Mouse (Mus musculus) liver, embryonic 14.5 days (tissue): ENCODE data around the gene Olfr1350. TPM values are rescaled to one million over a fixed set of nuclear protein-coding genes. Genes with fewer than 3 reads are reported as not detected.
"Not testable (repeated sequence)": the region's sequence is repeated elsewhere in the genome, so short reads cannot be mapped to it uniquely, and the experiment has no call there.

Source experiments
- ATAC-seq: fragments of 200-750 bp; cut with Nextera tagmentation; 2 replicates; pipeline ENCODE4 v1.8.0; 2017; ENCODE audit warnings: moderate number of reproducible peaks, mild to moderate bottlenecking, moderate library complexity; ENCODE audit not compliant: insufficient read depth
- DNase-seq, 3 experiments: peaks; one replicate each; pipeline ENCODE4 v3.0.0-alpha.2; 2012 to 2013; ENCODE audit warnings: low read depth in 3 of 3, low spot score in 3 of 3
- H3K27ac ChIP-seq: fragments of 300-500 bp; sonication (generic); 2 replicates; pipeline ENCODE4 v1.5.1; 2014; ENCODE audit warnings: moderate library complexity, mild to moderate bottlenecking, control low read depth, inconsistent platforms
- H3K27me3 ChIP-seq: fragments of 300-500 bp; sonication (generic); 2 replicates; pipeline ENCODE4 v1.6.1; 2014; ENCODE audit warnings: mild to moderate bottlenecking, low read length, moderate library complexity; ENCODE audit not compliant: control insufficient read depth, insufficient read depth
- H3K36me3 ChIP-seq: fragments of 300-500 bp; sonication (generic); replicated peaks from 2 replicates; pipeline ENCODE4 v1.6.1; 2014; ENCODE audit warnings: low read depth; ENCODE audit not compliant: control insufficient read depth, insufficient read depth
- H3K4me1 ChIP-seq, 2 experiments: fragments of 200-500 bp in 1 of 2; fragments of 300-500 bp in 1 of 2; sonication (generic) in 1 of 2; replicated peaks; 2 replicates each; pipeline ENCODE4 v1.6.1; 2012 to 2014; ENCODE audit warnings: antibody characterized with exemption in 1 of 2, inconsistent platforms in 1 of 2, low read length in 1 of 2; ENCODE audit not compliant: control insufficient read depth in 2 of 2, insufficient read depth in 2 of 2
- H3K4me2 ChIP-seq: fragments of 300-500 bp; sonication (generic); 2 replicates; pipeline ENCODE4 v1.6.1; 2014; ENCODE audit warnings: low read depth, mild to moderate bottlenecking, control low read depth, moderate library complexity
- H3K4me3 ChIP-seq, 2 experiments: fragments of 200-500 bp in 1 of 2; fragments of 300-500 bp in 1 of 2; sonication (generic) in 1 of 2; 2 replicates each; pipeline ENCODE4 v1.5.1; 2012 to 2014; ENCODE audit warnings: low read depth in 2 of 2, low read length in 2 of 2, mild to moderate bottlenecking in 2 of 2, control low read depth in 1 of 2, inconsistent platforms in 1 of 2, moderate library complexity in 1 of 2; ENCODE audit not compliant: insufficient read depth in 1 of 2
- H3K9ac ChIP-seq: fragments of 300-500 bp; sonication (generic); replicated peaks from 2 replicates; pipeline ENCODE4 v1.6.1; 2014; ENCODE audit warnings: mild to moderate bottlenecking, control low read depth, moderate library complexity
- H3K9me3 ChIP-seq: fragments of 300-500 bp; sonication (generic); 2 replicates; pipeline ENCODE4 v1.6.1; 2016; ENCODE audit warnings: low read length, mixed read lengths; ENCODE audit not compliant: control insufficient read depth
- CTCF ChIP-seq: IDR thresholded peaks from 2 replicates; pipeline ENCODE4 v1.5.1; 2016; ENCODE audit warnings: antibody characterized with exemption, low read depth, control low read depth
- EP300 ChIP-seq: IDR thresholded peaks from 2 replicates; pipeline ENCODE4 v1.6.1; 2016; ENCODE audit warnings: antibody characterized with exemption, low read depth
- WGBS: fragments of 180-500 bp; shearing (Covaris S2); extraction: QIAGEN DNeasy Blood & Tissue Kit; methylation state at CpG from one replicate; pipeline ENCODE4 v1.1.7; 2014; ENCODE audit not compliant: insufficient replicate concordance; 5-methylcytosine and 5-hydroxymethylcytosine counted together
- polyA plus RNA-seq, 2 experiments: library from polyadenylated mRNA; depleted of rRNA in 1 of 2; stranded (reverse) in 1 of 2; unstranded in 1 of 2; fragments of >200 nt; fragmentation: Nextera tagmentation in 1 of 2; extraction: Ambion mirVana in 1 of 2; gene quantifications; 2 replicates each; pipeline versions ENCODE4 v1.2.1 to v1.2.3; 2012 to 2014

Olfr1350 gene
- polyA plus RNA-seq, 2 experiments: not detected

- no peaks in the 10 kb centered on the region for H3K27me3 ChIP-seq
- WGBS: 40% methylated on average over 8 of the region's 8 CpGs
- TF ChIP-seq EP300 (no peak), CTCF (peak; percentile 10; the same call in 1 of the 2 replicates)
- no peaks in the 10 kb centered on the region for H3K36me3 ChIP-seq
- no peak overlapping the region for H3K9ac ChIP-seq
- no peak for DNase-seq
- H3K9me3 ChIP-seq: no peaks in the 10 kb centered on the region
- no peaks in the 10 kb centered on the region for H3K4me1 ChIP-seq
- H3K4me2 ChIP-seq: no peak overlapping the region
- H3K4me3 ChIP-seq: no peak overlapping the region
- no peak overlapping the region for H3K27ac ChIP-seq
- no peak for ATAC-seq
Measured at GRCm38 (mm10) chr7:6586096-6586759, 21.6 kb downstream of the Olfr1350 start.

GRCm38 (mm10) chr7:6588766-6589165, 24.1 kb downstream of the Olfr1350 start:
- not testable (repeated sequence) for H3K9ac ChIP-seq, H3K27ac ChIP-seq, H3K9me3 ChIP-seq, H3K4me2 ChIP-seq, H3K4me1 ChIP-seq, ATAC-seq, H3K27me3 ChIP-seq, H3K4me3 ChIP-seq, DNase-seq, H3K36me3 ChIP-seq
- 64% methylated on average over 13 of the region's 13 CpGs for WGBS

- H3K27me3 ChIP-seq: no peaks in the 10 kb centered on the region
- no peak overlapping the region for H3K4me2 ChIP-seq
- no peaks in the 10 kb centered on the region for H3K36me3 ChIP-seq
- no peak overlapping the region for H3K4me3 ChIP-seq
- H3K9ac ChIP-seq: no peak overlapping the region
- no peak for DNase-seq
- no peaks in the 10 kb centered on the region for H3K4me1 ChIP-seq
- 64% methylated on average over 9 of the region's 9 CpGs for WGBS
- no peak for ATAC-seq
- no peak overlapping the region for H3K27ac ChIP-seq
- TF ChIP-seq EP300: no peak
- TF ChIP-seq CTCF: no peak
- no peaks in the 10 kb centered on the region for H3K9me3 ChIP-seq
Measured at GRCm38 (mm10) chr7:6603331-6603730, 38.7 kb downstream of the Olfr1350 start.

Other genes with a start within 250 kb of the Olfr1350 start
- gene Zfp583, start 233.6 kb upstream of the Olfr1350 start, polyA plus RNA-seq (2012; rRNA removed): 0.73 and 0.79 TPM in 2 replicates
- gene Zfp583, start 233.6 kb upstream of the Olfr1350 start, polyA plus RNA-seq (2014; fragmentation: Nextera tagmentation; extraction: Ambion mirVana): 0.54 and 0.88 TPM in 2 replicates
- gene Gm3854, start 221.1 kb upstream of the Olfr1350 start, polyA plus RNA-seq (2012; rRNA removed): 0.13 and 0.20 TPM in 2 replicates
- gene Gm3854, start 221.1 kb upstream of the Olfr1350 start, polyA plus RNA-seq (2014; fragmentation: Nextera tagmentation; extraction: Ambion mirVana): 0.06 and 0.16 TPM in 2 replicates
- 0.23 and 0.67 TPM in 2 replicates for gene Zfp78, start 201.6 kb upstream of the Olfr1350 start, polyA plus RNA-seq (2012; rRNA removed)
- gene Zfp78, start 201.6 kb upstream of the Olfr1350 start, polyA plus RNA-seq (2014; fragmentation: Nextera tagmentation; extraction: Ambion mirVana): 0.76 and 0.83 TPM in 2 replicates
- 0.63 and 1.0 TPM in 2 replicates for gene Zfp28, start 181.5 kb upstream of the Olfr1350 start, polyA plus RNA-seq (2012; rRNA removed)
- 0.91 and 1.2 TPM in 2 replicates for gene Zfp28, start 181.5 kb upstream of the Olfr1350 start, polyA plus RNA-seq (2014; fragmentation: Nextera tagmentation; extraction: Ambion mirVana)
- gene Smim17, start 166.1 kb upstream of the Olfr1350 start, polyA plus RNA-seq (2012; rRNA removed): 0.03 and 0.42 TPM in 2 replicates
- gene Smim17, start 166.1 kb upstream of the Olfr1350 start, polyA plus RNA-seq (2014; fragmentation: Nextera tagmentation; extraction: Ambion mirVana): not detected in 2 replicates
- not detected in 2 replicates for gene Gm20715, start 154.6 kb upstream of the Olfr1350 start, polyA plus RNA-seq (2012; rRNA removed)
- not detected in 2 replicates for gene Gm20715, start 154.6 kb upstream of the Olfr1350 start, polyA plus RNA-seq (2014; fragmentation: Nextera tagmentation; extraction: Ambion mirVana)
- not detected in 2 replicates for gene Olfr1344, start 126.2 kb upstream of the Olfr1350 start, polyA plus RNA-seq (2012; rRNA removed)
- gene Olfr1344, start 126.2 kb upstream of the Olfr1350 start, polyA plus RNA-seq (2014; fragmentation: Nextera tagmentation; extraction: Ambion mirVana): not detected in 2 replicates
- not detected in 2 replicates for gene Olfr1336, start 108.7 kb upstream of the Olfr1350 start, polyA plus RNA-seq (2012; rRNA removed)
- not detected in 2 replicates for gene Olfr1336, start 108.7 kb upstream of the Olfr1350 start, polyA plus RNA-seq (2014; fragmentation: Nextera tagmentation; extraction: Ambion mirVana)
- gene Olfr1346, start 97.7 kb upstream of the Olfr1350 start, polyA plus RNA-seq (2012; rRNA removed): not detected in 2 replicates
- gene Olfr1346, start 97.7 kb upstream of the Olfr1350 start, polyA plus RNA-seq (2014; fragmentation: Nextera tagmentation; extraction: Ambion mirVana): not detected in 2 replicates
- not detected in 2 replicates for gene Olfr5, start 77.9 kb upstream of the Olfr1350 start, polyA plus RNA-seq (2012; rRNA removed)
- not detected in 2 replicates for gene Olfr5, start 77.9 kb upstream of the Olfr1350 start, polyA plus RNA-seq (2014; fragmentation: Nextera tagmentation; extraction: Ambion mirVana)
- not detected in 2 replicates for gene Olfr1347, start 65.1 kb upstream of the Olfr1350 start, polyA plus RNA-seq (2012; rRNA removed)
- gene Olfr1347, start 65.1 kb upstream of the Olfr1350 start, polyA plus RNA-seq (2014; fragmentation: Nextera tagmentation; extraction: Ambion mirVana): not detected in 2 replicates
- not detected in 2 replicates for gene Olfr1348, start 56.1 kb upstream of the Olfr1350 start, polyA plus RNA-seq (2012; rRNA removed)
- gene Olfr1348, start 56.1 kb upstream of the Olfr1350 start, polyA plus RNA-seq (2014; fragmentation: Nextera tagmentation; extraction: Ambion mirVana): not detected in 2 replicates
- not detected in 2 replicates for gene Olfr1349, start 41.9 kb upstream of the Olfr1350 start, polyA plus RNA-seq (2012; rRNA removed)
- gene Olfr1349, start 41.9 kb upstream of the Olfr1350 start, polyA plus RNA-seq (2014; fragmentation: Nextera tagmentation; extraction: Ambion mirVana): not detected in 2 replicates
- gene Zim1, start 131.6 kb downstream of the Olfr1350 start, polyA plus RNA-seq (2012; rRNA removed): 3.6 and 4.3 TPM in 2 replicates
- 0.72 and 1.1 TPM in 2 replicates for gene Zim1, start 131.6 kb downstream of the Olfr1350 start, polyA plus RNA-seq (2014; fragmentation: Nextera tagmentation; extraction: Ambion mirVana)
- gene Peg3, start 165.6 kb downstream of the Olfr1350 start, polyA plus RNA-seq (2012; rRNA removed): 12.8 and 19.3 TPM in 2 replicates
- gene Peg3, start 165.6 kb downstream of the Olfr1350 start, polyA plus RNA-seq (2014; fragmentation: Nextera tagmentation; extraction: Ambion mirVana): 32.5 and 35.9 TPM in 2 replicates
- gene Usp29, start 165.7 kb downstream of the Olfr1350 start, polyA plus RNA-seq (2012; rRNA removed): 1.7 and 1.8 TPM in 2 replicates
- gene Usp29, start 165.7 kb downstream of the Olfr1350 start, polyA plus RNA-seq (2014; fragmentation: Nextera tagmentation; extraction: Ambion mirVana): 1.0 and 1.1 TPM in 2 replicates